Mouse (Mus musculus) liver, embryonic 14.5 days (tissue): ENCODE results near the gene Irf9. TPM values are rescaled to one million over a fixed set of nuclear protein-coding genes. Genes with fewer than 3 reads are reported as not detected.

Source experiments
- ATAC-seq: fragments of 200-750 bp; cut with Nextera tagmentation; 2 replicates; pipeline ENCODE4 v1.8.0; 2017; ENCODE audit warnings: moderate number of reproducible peaks, mild to moderate bottlenecking, moderate library complexity; ENCODE audit not compliant: insufficient read depth
- DNase-seq, 3 experiments: peaks; one replicate each; pipeline ENCODE4 v3.0.0-alpha.2; 2012 to 2013; ENCODE audit warnings: low read depth in 3 of 3, low spot score in 3 of 3
- H3K27ac ChIP-seq: fragments of 300-500 bp; sonication (generic); 2 replicates; pipeline ENCODE4 v1.5.1; 2014; ENCODE audit warnings: moderate library complexity, mild to moderate bottlenecking, control low read depth, inconsistent platforms
- H3K27me3 ChIP-seq: fragments of 300-500 bp; sonication (generic); 2 replicates; pipeline ENCODE4 v1.6.1; 2014; ENCODE audit warnings: mild to moderate bottlenecking, low read length, moderate library complexity; ENCODE audit not compliant: control insufficient read depth, insufficient read depth
- H3K36me3 ChIP-seq: fragments of 300-500 bp; sonication (generic); replicated peaks from 2 replicates; pipeline ENCODE4 v1.6.1; 2014; ENCODE audit warnings: low read depth; ENCODE audit not compliant: control insufficient read depth, insufficient read depth
- H3K4me1 ChIP-seq, 2 experiments: fragments of 200-500 bp in 1 of 2; fragments of 300-500 bp in 1 of 2; sonication (generic) in 1 of 2; replicated peaks; 2 replicates each; pipeline ENCODE4 v1.6.1; 2012 to 2014; ENCODE audit warnings: antibody characterized with exemption in 1 of 2, inconsistent platforms in 1 of 2, low read length in 1 of 2; ENCODE audit not compliant: control insufficient read depth in 2 of 2, insufficient read depth in 2 of 2
- H3K4me2 ChIP-seq: fragments of 300-500 bp; sonication (generic); 2 replicates; pipeline ENCODE4 v1.6.1; 2014; ENCODE audit warnings: low read depth, mild to moderate bottlenecking, control low read depth, moderate library complexity
- H3K4me3 ChIP-seq, 2 experiments: fragments of 200-500 bp in 1 of 2; fragments of 300-500 bp in 1 of 2; sonication (generic) in 1 of 2; 2 replicates each; pipeline ENCODE4 v1.5.1; 2012 to 2014; ENCODE audit warnings: low read depth in 2 of 2, low read length in 2 of 2, mild to moderate bottlenecking in 2 of 2, control low read depth in 1 of 2, inconsistent platforms in 1 of 2, moderate library complexity in 1 of 2; ENCODE audit not compliant: insufficient read depth in 1 of 2
- H3K9ac ChIP-seq: fragments of 300-500 bp; sonication (generic); replicated peaks from 2 replicates; pipeline ENCODE4 v1.6.1; 2014; ENCODE audit warnings: mild to moderate bottlenecking, control low read depth, moderate library complexity
- H3K9me3 ChIP-seq: fragments of 300-500 bp; sonication (generic); 2 replicates; pipeline ENCODE4 v1.6.1; 2016; ENCODE audit warnings: low read length, mixed read lengths; ENCODE audit not compliant: control insufficient read depth
- CTCF ChIP-seq: IDR thresholded peaks from 2 replicates; pipeline ENCODE4 v1.5.1; 2016; ENCODE audit warnings: antibody characterized with exemption, low read depth, control low read depth
- EP300 ChIP-seq: IDR thresholded peaks from 2 replicates; pipeline ENCODE4 v1.6.1; 2016; ENCODE audit warnings: antibody characterized with exemption, low read depth
- WGBS: fragments of 180-500 bp; shearing (Covaris S2); extraction: QIAGEN DNeasy Blood & Tissue Kit; methylation state at CpG from one replicate; pipeline ENCODE4 v1.1.7; 2014; ENCODE audit not compliant: insufficient replicate concordance; 5-methylcytosine and 5-hydroxymethylcytosine counted together
- polyA plus RNA-seq, 2 experiments: library from polyadenylated mRNA; depleted of rRNA in 1 of 2; stranded (reverse) in 1 of 2; unstranded in 1 of 2; fragments of >200 nt; fragmentation: Nextera tagmentation in 1 of 2; extraction: Ambion mirVana in 1 of 2; gene quantifications; 2 replicates each; pipeline versions ENCODE4 v1.2.1 to v1.2.3; 2012 to 2014

The Irf9 gene
- polyA plus RNA-seq, 2 experiments, result 13.8 to 15.1 TPM

DNA sequence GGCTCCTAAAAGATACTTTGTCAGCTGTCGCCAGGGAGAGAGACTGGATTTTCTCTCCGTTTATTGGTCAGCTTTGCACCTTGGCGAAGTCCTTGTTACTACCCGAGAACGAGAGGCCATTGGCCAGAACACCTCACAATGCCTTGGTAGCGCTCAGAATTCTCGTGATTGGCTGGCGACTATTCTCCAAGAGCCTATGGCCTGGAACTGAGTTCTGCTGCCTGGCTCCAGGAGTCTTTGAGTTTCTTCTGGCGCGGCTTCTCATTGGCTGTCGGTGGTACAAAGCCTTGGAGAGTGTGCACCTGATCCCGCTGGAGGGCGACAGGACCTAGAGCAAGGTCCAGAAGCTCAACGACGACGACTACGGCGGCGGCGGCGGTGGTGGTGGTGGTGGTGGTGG, 14.5 kb downstream of the Irf9 start, which contains the start of gene Rec8:
Rec8 (plus strand) TSS at position 216 of the 400 bp plus-strand sequence.
- DNase-seq (peak in 2 of 3 experiments; percentile 27 to 64), ATAC-seq (peak; percentile 63)
- Histone ChIP-seq H3K4me2 (peak within 1 kb of the TSS; percentile 69), H3K27me3 (no peaks in the 10 kb centered on the region), H3K9ac (peak within 1 kb of the TSS; percentile 49), H3K4me1 (peaks cover 19 to 29% of the 10 kb centered on the region in 2 experiments), H3K27ac (peak within 1 kb of the TSS; percentile 4; the same call in 1 of the 2 replicates), H3K36me3 (no peaks in the 10 kb centered on the region), H3K4me3 (peak within 1 kb of the TSS; percentile 30 to 37), H3K9me3 (no peaks in the 10 kb centered on the region)
- TF ChIP-seq CTCF (peak; percentile 52), EP300 (no peak)
- 28% methylated on average over 21 of the region's 21 CpGs for WGBS

DNA sequence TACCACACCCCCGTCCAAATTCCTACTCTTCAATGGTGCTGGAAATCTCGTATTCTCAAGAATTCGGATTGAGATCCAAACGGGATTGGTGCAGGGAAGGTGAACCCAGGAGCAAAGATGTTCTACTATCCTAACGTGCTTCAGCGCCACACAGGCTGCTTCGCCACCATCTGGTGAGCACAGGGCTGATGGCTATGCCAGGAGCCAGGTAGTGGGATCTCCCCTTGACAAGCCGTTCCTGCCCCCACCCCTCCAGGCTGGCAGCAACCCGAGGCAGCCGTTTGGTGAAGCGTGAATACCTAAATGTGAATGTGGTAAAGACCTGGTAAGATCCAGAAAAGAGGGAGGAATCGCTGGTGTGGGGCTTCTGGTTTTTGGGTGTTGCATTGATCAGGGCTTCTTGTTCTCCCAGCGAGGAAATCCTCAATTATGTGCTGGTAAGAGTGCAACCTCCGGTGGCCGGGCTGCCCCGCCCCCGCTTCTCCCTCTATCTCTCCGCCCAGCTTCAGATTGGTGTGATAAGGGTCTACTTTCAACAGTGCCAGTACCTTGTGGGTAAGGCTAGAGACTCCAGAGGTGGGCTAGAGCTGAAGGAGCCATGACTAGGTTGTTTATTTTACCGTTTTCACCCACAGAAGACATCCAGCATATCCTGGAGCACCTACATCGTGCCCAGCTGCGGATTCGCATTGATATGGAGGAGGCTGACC, 15.3 kb downstream of the Irf9 start:
- Histone ChIP-seq H3K36me3 (no peaks in the 10 kb centered on the region), H3K4me3 (peak overlapping the region; percentile 30 to 37), H3K4me1 (peaks cover 19 to 25% of the 10 kb centered on the region in 2 experiments), H3K4me2 (peak overlapping the region; percentile 69), H3K27ac (no peak overlapping the region; the same call in 1 of the 2 replicates), H3K9me3 (no peaks in the 10 kb centered on the region), H3K9ac (peak overlapping the region; percentile 49), H3K27me3 (no peaks in the 10 kb centered on the region)
- ATAC-seq, result peak; percentile 50
- DNase-seq, result peak; percentile 44 to 53 (median 48)
- TF ChIP-seq EP300 (peak; percentile 61; the same call in 1 of the 2 replicates), CTCF (no peak)
- 17% methylated on average over 22 of the region's 22 CpGs for WGBS

DNA sequence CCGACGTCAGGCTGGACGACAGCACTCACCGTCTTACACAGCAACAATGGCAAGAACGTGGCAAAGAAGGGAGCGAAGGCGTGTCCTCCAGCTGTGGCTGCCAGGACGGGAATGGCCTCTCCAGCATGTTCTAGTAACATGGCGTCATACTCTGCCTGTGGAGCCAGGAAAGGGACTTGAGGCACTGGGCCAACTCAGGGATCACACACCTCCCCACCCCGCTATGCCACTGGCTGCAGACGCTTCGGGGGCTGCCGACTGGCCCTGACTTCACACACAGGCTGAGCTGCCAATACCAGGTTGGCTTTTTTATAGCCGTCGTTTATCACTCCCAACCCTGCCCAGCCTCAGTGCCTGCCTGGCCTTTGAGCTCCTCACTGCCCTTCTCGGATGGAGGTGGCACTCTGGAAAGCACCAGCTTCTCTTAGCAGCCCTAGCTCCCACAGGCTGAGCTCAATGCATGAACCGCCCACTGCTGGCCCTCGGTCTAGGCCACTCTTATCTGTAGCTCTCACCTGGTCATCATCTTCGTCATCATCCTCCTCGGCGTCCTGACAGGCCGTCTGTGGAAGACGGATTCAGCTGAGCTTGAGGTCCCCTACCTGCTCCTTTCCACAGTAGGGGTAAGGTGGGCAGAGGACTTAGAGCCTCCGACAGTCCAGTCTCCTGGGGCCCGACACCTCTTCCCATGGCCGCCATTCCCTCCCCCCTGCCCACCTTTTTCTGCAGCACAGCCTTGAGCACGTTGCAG, 24.9 kb downstream of the Irf9 start:
- Histone ChIP-seq H3K27ac (no peak overlapping the region), H3K4me1 (peaks cover 0 to 3% of the 10 kb centered on the region in 2 experiments; a peak in 1 of 4 replicates), H3K9me3 (no peaks in the 10 kb centered on the region), H3K9ac (no peak overlapping the region), H3K4me3 (no peak overlapping the region), H3K4me2 (no peak overlapping the region), H3K36me3 (peaks cover 35% of the 10 kb centered on the region), H3K27me3 (no peaks in the 10 kb centered on the region)
- TF ChIP-seq EP300 (no peak), CTCF (no peak)
- WGBS, result 72% methylated on average over 27 of the region's 27 CpGs
- ATAC-seq (peak; percentile 39; the same call in 1 of the 2 replicates), DNase-seq (no peak)

GRCm38 (mm10) chr14:55629312-55629711, 25.9 kb downstream of the Irf9 start:
- Histone ChIP-seq H3K27me3 (no peaks in the 10 kb centered on the region), H3K4me3 (no peak overlapping the region), H3K27ac (no peak overlapping the region), H3K4me1 (peaks cover 0 to 3% of the 10 kb centered on the region in 2 experiments; a peak in 1 of 4 replicates), H3K36me3 (peaks cover 35% of the 10 kb centered on the region), H3K4me2 (no peak overlapping the region), H3K9ac (no peak overlapping the region), H3K9me3 (no peaks in the 10 kb centered on the region)
- peak; percentile 96 for TF ChIP-seq CTCF
- no peak for TF ChIP-seq EP300
- ATAC-seq, result no peak; the same call in 1 of the 2 replicates
- WGBS, result 30% methylated on average over 5 of the region's 5 CpGs
- DNase-seq, result no peak
